Comparison of ENCODE assay signal across 20 mouse cellular contexts in genomic region chr8:57111403-57111771, GRCm38 (mm10).
A peak's percentile ranks its signal among the peaks of the same experiment; 100 is the strongest.
DNase-seq lines count a peak whose midpoint lies in the region; ATAC-seq and TF ChIP-seq lines count a peak whose summit lies in the region.
"Had no signal": no experiment of that assay in that cellular context is flagged by ENCODE, and none has a peak within 500 bp of the region (broad histone marks: within the 10 kb centered on the region; RNA-seq: fewer than 3 reads in every experiment).

No protein-coding gene starts in this region.

- no peak for TF ChIP-seq CTCF in heart, postnatal 0 days (IDR thresholded peaks at IDR 0.05; ENCODE audit: low read depth)
- TF ChIP-seq CTCF in lung, embryonic 14.5 days (IDR thresholded peaks at IDR 0.05; ENCODE audit: low read depth): no peak
- TF ChIP-seq CTCF in lung, adult 2 months (IDR thresholded peaks at IDR 0.05; ENCODE audit: insufficient read depth, low read length): no peak

- H3K9ac ChIP-seq in heart, embryonic 12.5 days: no peak overlapping the region
- no peak overlapping the region for H3K9ac ChIP-seq in heart, postnatal 0 days (replicated peaks; ENCODE audit: low read depth, low read length)
- no peak overlapping the region for H3K9ac ChIP-seq in lung, embryonic 14.5 days
- no peak overlapping the region for H3K9ac ChIP-seq in stomach, embryonic 16.5 days (ENCODE audit: low read length)
- H3K9ac ChIP-seq: embryonic facial prominence, embryonic 12.5 days; forebrain, embryonic 15.5 days; hindbrain, embryonic 13.5 days had no signal

- no peak for TF ChIP-seq POLR2A in lung, adult 2 months (IDR thresholded peaks at IDR 0.05; ENCODE audit: borderline replicate concordance, extremely low read depth, low read depth, low read length)

- H3K36me3 ChIP-seq in heart, embryonic 12.5 days: peaks cover 4% of the 10 kb centered on the region; the same call in 1 of the 2 replicates
- H3K36me3 ChIP-seq in heart, postnatal 0 days (replicated peaks; ENCODE audit: control insufficient read depth, insufficient read depth, low read length): 0 out of 2 replicates have a peak, but pooled peaks cover 4% of the 10 kb centered on the region
- H3K36me3 ChIP-seq in lung, embryonic 14.5 days (ENCODE audit: insufficient read depth): no peaks in the 10 kb centered on the region
- H3K36me3 ChIP-seq in stomach, embryonic 16.5 days (ENCODE audit: control insufficient read depth, insufficient read depth, low read length): no peaks in the 10 kb centered on the region
- H3K36me3 ChIP-seq: embryonic facial prominence, embryonic 12.5 days; forebrain, embryonic 15.5 days; hindbrain, embryonic 13.5 days had no signal

- H3K27me3 ChIP-seq in heart, embryonic 12.5 days (replicated peaks): no peaks in the 10 kb centered on the region
- H3K27me3 ChIP-seq in heart, postnatal 0 days (ENCODE audit: control insufficient read depth, insufficient read depth, low read length): no peaks in the 10 kb centered on the region
- H3K27me3 ChIP-seq in lung, embryonic 14.5 days (ENCODE audit: insufficient read depth, low read length): no peaks in the 10 kb centered on the region
- no peaks in the 10 kb centered on the region for H3K27me3 ChIP-seq in stomach, embryonic 16.5 days (ENCODE audit: control insufficient read depth, insufficient read depth, low read length)
- H3K27me3 ChIP-seq: CH12.LX; embryonic facial prominence, embryonic 12.5 days; forebrain, embryonic 15.5 days; hindbrain, embryonic 13.5 days; Patski had no signal

- no peak overlapping the region for H3K4me3 ChIP-seq in heart, embryonic 12.5 days
- H3K4me3 ChIP-seq in heart, postnatal 0 days (ENCODE audit: low read depth, low read length): no peak overlapping the region
- no peak overlapping the region for H3K4me3 ChIP-seq in lung, embryonic 14.5 days (ENCODE audit: low read depth, low read length)
- no peak overlapping the region for H3K4me3 ChIP-seq in lung, adult 2 months (replicated peaks; ENCODE audit: extremely low read depth, low read depth, low read length)
- no peak overlapping the region for H3K4me3 ChIP-seq in stomach, embryonic 16.5 days (replicated peaks; ENCODE audit: low read length)
- H3K4me3 ChIP-seq: embryonic facial prominence, embryonic 12.5 days; forebrain, embryonic 15.5 days; hindbrain, embryonic 13.5 days had no signal

- WGBS in heart, embryonic 12.5 days: 58% methylated on average over 2 of the region's 2 CpGs
- WGBS in heart, postnatal 0 days: 74% methylated on average over 2 of the region's 2 CpGs
- WGBS in lung, embryonic 14.5 days: 31% methylated on average over 2 of the region's 2 CpGs
- 43% methylated on average over 2 of the region's 2 CpGs for WGBS in lung, adult 2 months
- WGBS in stomach, embryonic 16.5 days: 34% methylated on average over 2 of the region's 2 CpGs

- ATAC-seq in heart, embryonic 12.5 days (ENCODE audit: insufficient number of reproducible peaks, low FRiP score): no peak
- ATAC-seq in heart, postnatal 0 days (ENCODE audit: insufficient read depth, low read depth): no peak
- peak; percentile 68; the same call in 1 of the 2 replicates for ATAC-seq in lung, embryonic 14.5 days (ENCODE audit: insufficient read depth)
- peak; percentile 52; the same call in 1 of the 2 replicates for ATAC-seq in stomach, embryonic 16.5 days (ENCODE audit: insufficient read depth, low FRiP score)
- ATAC-seq: activated CD4-positive, CD25-positive, alpha-beta regulatory T cell, adult 4 months; forebrain, embryonic 15.5 days; hindbrain, postnatal 0 days; Patski had no signal

- H3K4me1 ChIP-seq in heart, embryonic 12.5 days (replicated peaks): 0 out of 2 replicates have a peak, but pooled peaks cover 2% of the 10 kb centered on the region
- no peaks in the 10 kb centered on the region for H3K4me1 ChIP-seq in heart, postnatal 0 days (ENCODE audit: control insufficient read depth, insufficient read depth)
- no peaks in the 10 kb centered on the region for H3K4me1 ChIP-seq in lung, embryonic 14.5 days (ENCODE audit: insufficient read depth)
- H3K4me1 ChIP-seq in lung, adult 2 months (ENCODE audit: control insufficient read depth, insufficient read depth, low read length): no peaks in the 10 kb centered on the region
- H3K4me1 ChIP-seq in stomach, embryonic 16.5 days (ENCODE audit: control insufficient read depth, insufficient read depth, low read length): no peaks in the 10 kb centered on the region
- H3K4me1 ChIP-seq: embryonic facial prominence, embryonic 12.5 days; forebrain, embryonic 15.5 days; hindbrain, embryonic 13.5 days had no signal

- H3K9me3 ChIP-seq in heart, embryonic 12.5 days (replicated peaks): peaks cover 4% of the 10 kb centered on the region; the same call in 1 of the 2 replicates
- H3K9me3 ChIP-seq in heart, postnatal 0 days (replicated peaks; ENCODE audit: control insufficient read depth, low read length): peaks cover 7% of the 10 kb centered on the region
- peaks cover 4% of the 10 kb centered on the region; the same call in 1 of the 2 replicates for H3K9me3 ChIP-seq in lung, embryonic 14.5 days (ENCODE audit: low read depth, low read length)
- H3K9me3 ChIP-seq in stomach, embryonic 16.5 days (replicated peaks; ENCODE audit: control insufficient read depth, low read length): no peaks in the 10 kb centered on the region
- H3K9me3 ChIP-seq: forebrain, embryonic 15.5 days had no signal

- H3K27ac ChIP-seq in heart, embryonic 12.5 days (ENCODE audit: poor library complexity, severe bottlenecking): peak overlapping the region; percentile 74
- H3K27ac ChIP-seq in heart, postnatal 0 days (ENCODE audit: low read depth): peak overlapping the region; percentile 15; the same call in 1 of the 2 replicates
- no peak overlapping the region for H3K27ac ChIP-seq in lung, embryonic 14.5 days (ENCODE audit: low read depth)
- H3K27ac ChIP-seq in stomach, embryonic 16.5 days (ENCODE audit: low read length): no peak overlapping the region
- H3K27ac ChIP-seq: embryonic facial prominence, embryonic 12.5 days; forebrain, embryonic 15.5 days; hindbrain, embryonic 13.5 days; hindbrain, postnatal 0 days had no signal

- DNase-seq in heart, adult 8-10 months (ENCODE audit: low spot score): no peak
- no peak for DNase-seq in heart, postnatal 0 days (ENCODE audit: low spot score)
- no peak for DNase-seq in heart, adult 9 months (ENCODE audit: low spot score in 2 of 2)
- DNase-seq in lung, embryonic 14.5 days: peak; percentile 25
- no peak for DNase-seq in lung, adult 2 months
- DNase-seq: adrenal gland, postnatal 14 days; cerebellum, adult 11-12 months; cerebellum, adult 9-10 months; cerebellum, postnatal 25 days; gastrocnemius, postnatal 36 days; heart, adult 11 months had no signal

- H3K4me2 ChIP-seq in heart, embryonic 12.5 days: no peak overlapping the region
- H3K4me2 ChIP-seq in heart, postnatal 0 days (ENCODE audit: low read depth, low read length): no peak overlapping the region
- H3K4me2 ChIP-seq in lung, embryonic 14.5 days: no peak overlapping the region
- H3K4me2 ChIP-seq in stomach, embryonic 16.5 days (ENCODE audit: low read depth, low read length): no peak overlapping the region
- H3K4me2 ChIP-seq: embryonic facial prominence, embryonic 12.5 days; forebrain, embryonic 15.5 days; hindbrain, embryonic 13.5 days had no signal

- no peak for TF ChIP-seq EP300 in heart, postnatal 0 days (IDR thresholded peaks at IDR 0.05; ENCODE audit: low read depth)

Comparison
In these comparisons a context has a peak if more than half of its experiments do, and no peak if none do; other contexts are left out.
1. ATAC-seq: peak in lung, embryonic 14.5 days (single experiment) and stomach, embryonic 16.5 days (single experiment); none in heart, embryonic 12.5 days (single experiment) and heart, postnatal 0 days (single experiment).
2. H3K27ac ChIP-seq: peak in heart, embryonic 12.5 days (single experiment) and heart, postnatal 0 days (single experiment); none in lung, embryonic 14.5 days (single experiment) and stomach, embryonic 16.5 days (single experiment).